Mouse (Mus musculus): ENCODE measurements around the gene Agbl5.

The Agbl5 gene

DNA sequence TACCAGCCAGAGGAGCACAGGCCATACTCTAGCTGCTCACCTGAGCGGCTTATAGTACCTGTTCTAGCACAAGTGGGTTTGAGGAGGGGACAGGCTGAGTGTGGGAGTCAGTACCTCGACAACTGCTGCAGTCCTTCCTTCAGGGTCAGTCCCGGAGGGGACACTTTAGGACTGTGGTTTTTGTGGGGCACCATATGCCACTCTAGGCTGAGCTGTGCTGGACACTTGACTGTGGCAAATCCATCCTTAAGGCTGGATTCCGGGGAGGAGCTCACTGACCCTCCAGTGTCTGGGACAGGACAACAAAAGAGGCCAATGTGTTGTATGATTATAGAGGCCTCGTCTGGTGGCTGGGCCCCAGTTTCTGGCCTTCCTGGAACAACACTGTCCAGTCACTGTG, 64.1 kb downstream of the Agbl5 start:
- DNase-seq (ENCODE audit: low spot score), result no peak

DNA sequence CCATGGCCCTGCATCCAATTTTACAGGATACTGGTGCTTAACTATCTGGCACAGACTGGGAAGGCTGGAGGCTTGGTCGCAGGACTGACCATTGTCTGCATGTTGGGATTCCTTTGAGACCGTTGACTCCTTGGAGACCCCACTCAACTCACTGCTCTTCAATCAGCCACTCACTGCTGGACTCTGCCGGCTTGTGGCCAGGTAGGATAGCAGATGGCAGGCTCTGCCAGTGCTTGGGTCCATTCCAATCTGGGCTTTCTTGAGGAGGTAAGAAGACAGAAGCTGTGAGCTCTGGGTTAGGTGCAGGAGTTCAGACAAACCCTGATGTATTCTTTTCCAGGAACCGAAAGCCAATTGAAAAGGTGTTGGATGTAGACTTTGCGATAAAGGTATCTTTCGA, 65.6 kb downstream of the Agbl5 start:
- DNase-seq (ENCODE audit: low spot score), result no peak

DNA sequence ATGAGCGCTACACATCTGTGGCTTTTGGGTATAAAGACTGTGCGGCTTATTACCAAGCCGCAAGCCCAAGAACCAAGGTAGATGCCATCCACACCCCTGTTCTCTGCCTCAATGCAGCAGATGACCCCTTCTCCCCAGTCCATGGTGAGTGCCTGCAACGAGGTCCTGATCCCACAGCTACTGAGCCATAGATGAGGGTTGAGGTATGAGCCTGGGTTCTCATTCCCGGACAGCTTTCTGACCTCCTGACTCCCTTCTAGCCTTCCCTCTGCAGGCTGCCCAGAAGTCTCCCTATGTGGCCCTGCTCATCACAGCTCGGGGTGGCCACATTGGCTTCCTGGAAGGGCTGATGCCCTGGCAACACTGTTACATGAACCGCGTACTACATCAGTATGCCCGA, 66.1 kb downstream of the Agbl5 start:
- no peak for DNase-seq (ENCODE audit: low spot score)

GRCm38 (mm10) chr5:30955751-30956150, 67.3 kb downstream of the Agbl5 start:
- no peak for DNase-seq (ENCODE audit: low spot score)

All from ovary, adult 18-20 months (tissue).